Mouse (Mus musculus) Muller cell, postnatal 12 days (primary cell): ENCODE data around the gene Prkag2.
"Not testable (repeated sequence)": the region's sequence is repeated elsewhere in the genome, so short reads cannot be mapped to it uniquely, and the experiment has no call there.

Experiments
- DNase-seq: peaks from one replicate; pipeline ENCODE4 v3.0.0-alpha.2; 2015; ENCODE audit errors: inconsistent ontology term

Prkag2 gene

DNA sequence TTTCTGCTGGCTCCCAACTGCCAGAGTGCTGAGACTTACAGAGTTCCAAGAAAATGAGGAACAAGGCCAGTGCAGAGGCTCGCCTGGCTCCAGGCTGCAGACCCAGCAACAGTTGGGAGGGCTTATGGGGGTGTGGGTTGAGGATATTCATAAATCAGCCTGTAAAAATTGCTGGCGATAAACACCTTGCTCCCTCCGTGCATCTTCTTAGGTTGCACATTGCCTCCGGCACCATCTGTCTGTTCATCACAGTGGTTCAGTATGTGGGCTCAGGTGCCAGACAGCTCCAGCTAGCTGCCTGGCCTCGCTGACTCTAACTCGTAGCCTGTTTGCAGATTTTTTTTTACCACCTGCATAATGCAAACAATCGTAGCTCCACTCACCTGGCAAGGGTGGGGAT, 13.4 kb downstream of the Prkag2 start:
- no peak for DNase-seq

DNA sequence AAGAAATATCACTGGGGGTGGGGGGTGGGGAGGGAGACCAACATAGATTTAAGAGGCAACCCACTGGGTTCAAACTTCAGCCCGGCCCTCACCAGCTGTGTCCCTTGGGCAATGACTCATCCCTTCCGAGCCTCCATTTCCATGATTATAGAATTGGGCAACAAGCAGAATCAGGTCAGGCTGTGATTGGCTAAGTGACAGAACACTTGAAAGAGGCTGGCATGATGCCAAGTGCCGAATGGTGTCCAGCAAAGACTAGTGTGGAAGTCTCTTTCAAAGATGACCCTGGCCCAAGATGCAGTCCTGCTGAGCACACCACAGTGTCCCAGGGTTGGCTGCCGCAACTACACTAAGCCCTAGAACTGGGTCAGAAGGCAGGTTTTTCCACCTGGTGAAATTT, 14.2 kb downstream of the Prkag2 start:
- DNase-seq, result peak; percentile 91

DNA sequence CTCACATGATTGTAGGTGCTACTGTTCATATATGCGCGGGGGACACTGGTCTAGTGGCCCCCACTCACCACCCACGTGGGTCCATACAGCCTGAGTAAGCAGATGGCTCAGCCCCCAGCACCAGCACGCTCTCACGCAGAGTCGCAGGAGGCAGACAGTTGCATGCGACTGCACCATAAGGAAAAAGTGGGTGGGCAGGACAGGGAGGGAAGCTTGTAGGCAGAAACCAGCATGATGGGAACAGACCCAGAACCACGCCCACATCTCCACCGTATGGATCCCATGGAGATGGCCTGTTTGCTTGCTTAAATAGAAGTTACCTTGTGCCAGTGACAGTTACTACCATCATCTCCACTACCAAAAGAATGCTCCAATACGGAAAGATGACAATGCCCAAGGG, 15.3 kb downstream of the Prkag2 start:
- no peak for DNase-seq

DNA sequence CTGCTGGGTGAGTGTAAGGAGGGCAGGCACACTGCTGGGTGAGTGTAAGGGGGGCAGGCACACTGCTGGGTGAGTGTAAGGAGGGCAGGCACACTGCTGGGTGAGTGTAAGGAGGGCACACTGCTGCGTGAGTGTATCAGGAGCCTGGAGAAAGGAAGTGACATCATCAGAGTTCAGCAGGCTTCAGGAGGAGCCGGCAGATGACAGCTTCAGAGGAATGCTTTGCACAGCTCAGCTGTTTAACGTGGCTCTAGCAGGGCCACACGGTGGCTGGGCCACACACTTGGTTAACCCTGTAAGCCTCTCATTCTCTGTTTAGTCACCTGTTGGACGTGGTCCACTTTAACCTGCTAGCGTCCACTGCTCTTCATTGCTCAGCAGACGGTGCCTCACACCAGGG, 16.6 kb downstream of the Prkag2 start:
- DNase-seq, result no peak

DNA sequence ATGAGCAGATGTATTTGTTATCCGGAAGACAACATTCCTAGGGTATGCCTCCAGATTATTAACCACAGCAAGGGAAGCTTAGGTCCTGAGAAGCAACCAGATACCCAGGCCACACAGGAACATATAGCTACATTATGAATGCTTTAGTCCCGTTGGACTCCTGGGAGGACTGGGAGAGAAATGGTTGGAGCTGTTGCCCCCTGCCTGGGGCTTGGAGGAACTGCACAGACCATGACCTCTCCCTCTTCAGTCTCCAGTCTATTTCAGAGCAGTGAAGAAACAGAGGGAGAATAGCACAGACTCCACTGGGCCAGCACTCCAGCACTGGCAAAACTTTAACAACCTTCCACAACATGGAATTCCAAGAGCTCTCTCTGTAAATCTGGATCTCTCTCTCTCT, 17.9 kb downstream of the Prkag2 start:
- DNase-seq, result no peak

DNA sequence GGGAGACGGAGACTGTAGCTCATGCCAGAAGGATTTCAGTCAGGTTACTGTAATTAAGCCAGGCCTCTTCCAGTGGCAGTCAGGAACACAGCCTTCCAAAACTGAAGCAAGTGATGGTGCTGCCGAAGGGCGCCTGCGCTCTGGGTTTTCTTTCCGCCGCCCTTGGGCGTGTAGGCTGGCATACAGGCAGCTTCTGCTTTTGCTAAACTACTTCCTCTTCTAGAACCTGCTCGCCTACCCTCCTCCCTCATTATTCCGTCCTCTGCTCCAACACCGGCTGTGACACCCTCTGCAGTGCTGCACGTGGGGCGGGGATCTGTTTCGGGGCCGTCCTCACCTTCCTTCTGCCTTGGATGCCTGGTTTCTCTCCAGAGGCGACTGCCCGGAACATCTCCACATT, 18.9 kb downstream of the Prkag2 start:
- DNase-seq, result no peak

DNA sequence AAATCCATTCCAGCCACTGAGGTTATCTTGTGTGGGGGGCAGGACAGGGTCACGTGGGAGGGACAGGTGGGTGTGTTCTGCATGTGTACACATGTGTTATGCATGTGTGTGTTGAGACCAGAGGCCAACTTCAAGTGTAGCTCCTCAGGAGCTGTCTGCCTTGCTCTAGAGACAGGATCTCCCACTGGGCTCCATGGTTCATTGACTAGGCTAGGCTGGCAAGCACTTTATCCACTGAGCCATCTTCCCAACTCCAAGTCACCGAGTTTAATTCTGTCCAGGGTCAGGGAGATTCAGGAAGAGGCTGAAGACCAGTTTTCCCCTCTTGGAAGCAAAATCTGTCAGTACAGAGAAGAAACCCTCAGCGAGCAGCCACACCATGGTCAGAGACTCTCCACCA, 19.4 kb downstream of the Prkag2 start:
- no peak for DNase-seq

DNA sequence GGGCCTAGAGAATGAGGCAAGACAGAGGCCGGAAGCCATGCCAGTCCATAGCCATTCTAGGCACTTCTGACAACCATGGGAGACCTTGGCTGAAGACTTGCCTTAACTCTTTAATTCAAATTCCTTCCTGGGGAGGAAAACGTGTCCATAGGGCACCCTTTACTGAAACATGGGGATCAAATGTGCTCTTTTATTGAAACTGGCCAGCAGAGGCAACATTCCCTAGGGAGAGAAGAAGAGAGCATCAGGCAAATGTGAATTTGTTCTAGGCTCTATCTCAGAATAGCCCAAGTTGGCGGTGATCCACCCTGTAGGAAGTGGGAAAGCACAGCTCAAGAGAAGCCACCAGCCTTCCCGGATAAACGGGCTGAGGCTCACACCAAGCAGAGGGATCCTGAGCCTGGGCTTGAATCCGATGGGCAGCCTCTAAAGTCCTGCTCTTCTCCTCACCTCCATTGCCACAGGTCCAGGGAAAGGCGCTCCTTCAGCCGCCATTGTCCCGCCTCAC, 19.9 kb downstream of the Prkag2 start:
- DNase-seq, result no peak

DNA sequence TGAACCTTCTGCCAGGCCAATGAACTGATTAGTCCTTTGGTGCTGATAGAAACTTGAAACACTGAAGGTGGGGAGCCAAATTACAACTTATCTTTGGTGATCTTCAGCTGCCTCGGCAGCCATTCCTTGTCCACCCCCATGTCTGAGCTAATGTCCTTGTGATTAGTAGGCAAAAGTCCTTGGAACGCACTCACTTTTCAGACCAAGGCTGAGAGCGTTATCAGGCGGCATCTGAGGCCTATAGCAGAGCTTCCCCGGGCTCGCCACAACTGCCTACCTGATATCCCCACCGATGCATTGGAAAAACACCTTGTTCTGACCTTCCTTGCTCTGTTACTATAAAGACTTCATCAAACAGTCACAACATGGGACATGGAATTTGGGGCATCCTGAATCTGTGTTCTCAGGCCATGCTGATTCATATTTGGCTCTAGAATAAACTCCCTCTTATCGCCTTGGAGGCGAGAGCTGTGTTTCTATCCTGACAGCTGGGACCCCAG, 20.6 kb downstream of the Prkag2 start:
- DNase-seq, result no peak

DNA sequence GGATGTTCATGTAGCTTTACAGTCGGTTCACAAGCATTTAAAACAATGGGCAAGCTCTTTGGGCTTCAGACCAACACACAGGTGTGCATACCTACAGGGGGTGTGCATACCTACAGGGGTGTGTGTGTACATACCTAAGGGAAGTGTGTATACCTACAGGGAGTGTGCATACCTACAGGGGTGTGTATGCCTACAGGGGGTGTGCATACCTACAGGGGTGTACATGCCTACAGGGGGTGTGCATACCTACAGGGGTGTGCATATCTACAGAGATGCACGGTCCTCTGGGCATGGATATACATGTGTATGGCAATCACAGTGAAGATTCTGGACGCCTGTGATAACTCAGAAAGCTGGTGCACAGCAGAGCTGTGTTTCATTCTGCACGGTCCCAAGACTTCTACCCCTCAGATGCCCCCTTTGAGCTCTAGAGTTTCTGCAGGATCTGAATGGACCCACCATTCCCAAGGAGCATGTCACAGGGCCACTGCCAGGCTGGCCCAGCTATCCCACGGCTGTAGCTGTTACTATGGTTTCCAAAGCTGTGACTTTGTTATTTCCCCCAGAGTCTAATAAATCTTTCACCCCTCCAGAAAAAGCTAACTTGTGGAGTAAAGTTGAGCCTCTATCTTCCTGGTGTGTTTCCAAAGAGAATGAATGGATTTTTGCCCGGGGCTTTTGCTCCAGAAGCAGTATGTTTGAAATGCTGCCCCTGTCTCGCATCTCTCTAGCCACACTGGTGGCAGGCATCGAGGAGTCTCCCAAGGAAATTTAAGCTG, 22.4 kb downstream of the Prkag2 start:
- DNase-seq, result no peak

DNA sequence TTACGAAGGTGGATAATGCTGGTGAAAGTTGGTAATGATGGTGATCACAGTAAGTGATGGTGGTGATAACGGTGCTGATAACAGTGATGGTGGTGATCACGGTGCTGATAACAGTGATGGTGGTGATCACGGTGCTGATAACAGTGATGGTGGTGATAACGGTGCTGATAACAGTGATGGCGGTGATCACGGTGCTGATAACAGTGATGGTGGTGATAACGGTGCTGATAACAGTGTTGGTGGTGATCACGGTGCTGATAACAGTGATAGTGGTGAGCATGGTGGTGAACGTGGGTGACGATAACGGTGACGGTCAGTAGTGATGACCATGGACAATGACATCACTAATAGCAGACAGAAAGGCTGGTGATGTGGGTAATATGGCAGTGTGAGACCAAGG, 23.2 kb downstream of the Prkag2 start:
- DNase-seq, result not testable (repeated sequence)

DNA sequence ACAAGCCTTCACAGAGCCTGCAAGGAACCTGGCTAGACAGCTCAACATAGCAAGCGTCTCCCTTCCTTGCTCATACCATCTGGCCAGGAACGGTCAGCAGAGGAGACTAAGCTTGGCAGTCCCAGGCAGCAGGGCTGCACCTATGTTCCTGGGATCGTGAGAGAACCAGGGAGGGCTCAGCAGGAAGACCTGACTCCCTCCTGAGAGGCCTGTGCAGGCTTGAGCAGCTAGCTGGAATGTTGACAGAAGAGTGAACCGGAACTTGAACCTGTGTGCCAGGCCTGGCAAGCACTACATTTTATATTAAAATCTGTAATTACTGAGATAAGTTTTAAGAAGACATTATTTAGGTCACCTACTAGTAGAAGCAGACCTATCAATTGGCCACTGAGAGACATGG, 24.8 kb downstream of the Prkag2 start:
- DNase-seq, result no peak

DNA sequence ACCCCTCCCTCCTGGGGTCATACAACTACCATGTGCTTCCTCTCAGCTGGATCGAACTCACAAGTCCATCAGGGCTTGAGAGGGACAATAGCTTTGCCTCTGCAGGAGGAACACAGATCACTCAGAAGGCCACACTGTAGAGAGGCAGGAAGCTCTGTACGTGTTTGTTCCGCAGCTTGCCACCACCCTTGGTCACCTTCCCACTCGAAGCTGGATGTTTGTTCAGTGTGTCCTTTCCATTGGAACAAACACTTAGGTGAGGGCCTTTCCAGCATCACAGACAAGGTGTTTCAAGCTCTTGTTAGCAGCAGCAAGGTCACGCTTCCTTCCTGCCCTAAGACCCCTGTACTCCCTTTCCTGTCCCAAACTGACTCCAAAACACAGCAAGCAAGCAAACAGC, 30.6 kb downstream of the Prkag2 start:
- DNase-seq, result no peak

DNA sequence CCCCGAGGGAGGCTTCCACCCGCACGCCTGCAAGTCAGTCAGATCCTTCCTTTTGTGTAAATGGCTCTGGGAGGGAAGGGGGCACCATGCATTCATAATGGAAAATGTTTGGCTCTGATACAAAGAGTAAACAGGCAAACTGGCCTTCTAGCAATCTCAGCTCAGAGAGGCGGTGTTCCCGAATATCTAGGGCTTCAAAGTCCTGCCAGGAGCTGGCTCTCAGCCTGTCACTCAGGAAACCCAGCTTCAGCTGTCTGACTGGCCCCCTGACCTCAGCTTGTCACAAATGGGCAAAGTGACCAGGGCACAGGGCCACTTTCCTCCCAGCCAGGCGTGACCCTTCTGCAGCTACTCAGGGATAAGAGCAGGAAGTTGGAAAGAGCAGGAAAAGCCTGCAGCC, 33.3 kb downstream of the Prkag2 start:
- DNase-seq, result peak; percentile 67

DNA sequence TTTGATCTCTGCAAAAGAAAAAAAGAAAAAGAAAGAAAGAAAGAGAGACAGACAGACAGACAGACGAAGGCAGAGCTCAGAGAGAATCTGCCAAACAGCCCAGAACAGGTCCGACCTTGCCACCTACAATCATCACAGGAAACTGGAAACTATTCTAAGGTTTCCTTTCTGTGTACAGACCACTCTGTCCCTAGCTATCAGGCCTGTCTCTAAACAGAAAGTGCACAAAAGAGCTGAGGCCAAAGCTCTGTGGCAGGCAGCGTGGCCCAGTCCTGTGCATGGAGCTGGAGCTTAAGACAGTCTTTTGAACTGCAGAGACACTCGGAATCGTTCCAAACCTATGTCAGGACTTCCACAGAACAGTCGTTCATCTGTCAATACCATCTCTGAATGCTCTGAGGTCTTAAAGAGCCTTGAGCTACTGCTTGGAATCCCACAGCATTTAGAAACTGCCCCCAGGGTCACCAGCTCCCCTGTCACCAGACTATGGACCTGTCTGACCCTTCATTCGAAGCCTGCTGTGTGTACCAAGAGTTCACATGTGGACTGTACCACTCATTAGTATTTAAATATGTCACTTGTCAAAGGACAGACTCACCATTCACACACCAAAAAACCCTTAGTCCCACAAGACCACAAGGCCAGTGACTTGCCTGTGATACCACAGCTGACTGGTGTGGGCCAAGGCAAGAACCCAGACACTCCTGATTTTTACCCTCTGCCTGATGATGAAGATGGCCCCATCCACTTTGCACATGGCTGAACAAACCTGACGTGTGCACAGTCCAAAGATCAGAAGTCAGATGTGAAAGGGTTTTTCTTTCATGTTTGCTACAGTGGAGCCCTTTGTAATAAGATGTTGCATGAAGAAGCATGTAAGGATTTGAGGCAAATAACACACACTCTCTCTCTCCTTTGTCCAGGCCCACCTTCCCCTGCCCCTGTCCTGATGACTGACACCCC, 35.9 kb downstream of the Prkag2 start:
- DNase-seq, result no peak

DNA sequence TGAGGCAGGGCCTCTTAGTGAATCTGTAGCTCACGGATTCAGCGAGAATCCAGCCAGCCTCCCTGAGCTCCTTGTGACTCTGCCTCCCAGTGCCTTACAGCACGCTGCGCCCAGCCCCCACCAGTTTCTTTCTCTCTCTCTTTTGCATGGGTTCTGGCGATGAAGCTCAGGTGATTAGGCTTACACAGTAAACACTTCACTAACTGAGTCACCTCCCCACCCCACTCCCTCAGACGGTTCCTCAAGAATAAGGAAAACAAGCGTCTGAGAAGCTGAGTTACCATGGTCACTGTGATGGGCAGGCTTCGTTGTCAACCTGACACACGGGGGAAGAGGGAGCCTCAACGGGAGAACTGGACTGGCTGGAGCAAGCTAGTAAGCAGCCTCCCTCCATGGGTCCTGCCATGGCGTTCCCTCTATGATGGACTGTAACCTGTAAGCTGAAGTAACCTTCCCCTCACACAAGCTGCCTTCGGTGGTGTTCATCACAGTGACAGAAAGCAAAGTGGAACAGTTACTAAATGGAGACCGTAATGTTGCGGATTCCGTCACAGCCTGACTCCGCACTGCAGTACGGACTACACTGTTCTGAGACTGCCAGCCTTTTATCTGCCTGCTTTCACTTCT, 37.8 kb downstream of the Prkag2 start:
- no peak for DNase-seq

DNA sequence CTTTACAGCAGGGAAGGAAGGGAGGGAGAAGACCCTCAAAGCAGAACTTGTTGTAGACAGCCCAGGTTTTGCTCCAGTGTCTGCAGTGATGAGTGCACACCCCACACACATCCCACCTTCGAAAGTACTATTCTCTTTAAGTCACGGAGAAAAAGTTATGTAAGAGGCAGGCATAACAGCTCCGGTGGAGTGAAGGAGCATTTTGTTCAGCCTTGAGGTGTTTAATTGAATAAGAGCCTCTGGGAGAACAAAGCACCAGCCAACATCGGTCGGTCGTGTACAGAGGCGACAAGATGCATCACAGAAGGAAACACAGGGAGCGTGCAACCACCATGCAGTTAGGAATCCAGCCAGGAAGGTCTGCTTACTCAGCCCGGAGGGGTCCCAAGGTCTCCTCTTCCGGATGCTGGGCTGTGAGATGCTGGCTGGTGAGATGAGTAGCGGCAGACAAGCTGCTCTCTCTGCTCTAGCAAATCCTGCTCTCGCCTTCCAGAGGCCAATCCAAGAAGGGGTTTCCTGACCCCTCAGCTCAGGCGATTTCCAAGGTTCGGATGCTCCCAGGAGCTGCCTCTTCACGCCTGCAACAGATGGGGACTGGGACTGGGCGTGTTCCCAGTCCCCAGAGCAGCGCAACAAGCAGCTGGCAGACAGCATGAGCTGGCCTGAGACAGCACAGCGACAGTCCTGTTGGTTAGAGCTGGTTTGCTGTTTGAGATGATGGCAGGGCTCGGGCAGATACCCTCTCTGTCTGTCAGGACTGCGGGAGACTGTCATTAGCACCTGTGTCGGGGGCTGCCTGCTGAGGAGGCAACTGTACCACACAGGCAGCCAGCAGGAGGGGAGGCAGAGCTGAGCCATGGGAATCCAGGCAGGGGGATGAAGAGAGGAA, 41.3 kb downstream of the Prkag2 start:
- peak; percentile 38 for DNase-seq

DNA sequence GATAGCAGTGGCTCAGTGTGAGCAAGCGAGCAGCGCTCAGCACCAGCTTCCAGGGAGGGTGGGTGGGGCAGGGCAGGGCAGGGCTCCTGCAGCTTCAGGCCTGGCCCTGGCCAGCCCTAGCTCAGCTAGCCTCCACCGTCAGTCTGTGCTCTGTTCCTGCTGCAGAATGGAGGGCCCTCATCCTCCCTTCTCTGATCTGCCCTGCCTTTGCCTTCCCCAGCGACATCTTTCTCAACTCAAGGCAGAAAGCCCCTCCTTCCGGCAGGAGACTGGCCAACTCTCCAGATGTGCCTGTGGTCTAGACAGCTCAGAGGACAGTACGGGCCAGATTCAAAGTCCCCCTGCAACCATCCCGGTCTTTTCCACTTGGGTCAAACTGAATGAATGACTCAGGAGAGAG, 42.0 kb downstream of the Prkag2 start:
- no peak for DNase-seq

DNA sequence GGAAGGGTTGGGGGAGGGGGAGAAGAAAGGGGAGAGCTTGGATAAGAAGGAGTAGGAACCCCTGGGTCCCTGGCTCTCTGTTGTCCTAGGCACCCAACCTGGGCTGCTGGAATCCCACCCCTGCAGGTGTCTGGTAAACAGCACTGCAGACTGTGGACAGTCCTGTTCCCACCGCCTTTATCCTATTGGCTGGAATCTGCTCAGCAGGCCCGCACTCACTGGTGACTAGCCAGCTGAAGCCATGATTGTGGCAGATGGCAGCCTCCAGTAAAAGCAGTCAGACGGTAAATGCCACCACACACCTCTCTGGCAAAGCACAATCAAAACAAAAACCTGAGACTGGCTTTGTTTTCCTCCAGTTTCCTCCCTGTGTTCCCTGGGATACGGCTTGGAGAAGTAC, 45.2 kb downstream of the Prkag2 start:
- DNase-seq, result no peak

DNA sequence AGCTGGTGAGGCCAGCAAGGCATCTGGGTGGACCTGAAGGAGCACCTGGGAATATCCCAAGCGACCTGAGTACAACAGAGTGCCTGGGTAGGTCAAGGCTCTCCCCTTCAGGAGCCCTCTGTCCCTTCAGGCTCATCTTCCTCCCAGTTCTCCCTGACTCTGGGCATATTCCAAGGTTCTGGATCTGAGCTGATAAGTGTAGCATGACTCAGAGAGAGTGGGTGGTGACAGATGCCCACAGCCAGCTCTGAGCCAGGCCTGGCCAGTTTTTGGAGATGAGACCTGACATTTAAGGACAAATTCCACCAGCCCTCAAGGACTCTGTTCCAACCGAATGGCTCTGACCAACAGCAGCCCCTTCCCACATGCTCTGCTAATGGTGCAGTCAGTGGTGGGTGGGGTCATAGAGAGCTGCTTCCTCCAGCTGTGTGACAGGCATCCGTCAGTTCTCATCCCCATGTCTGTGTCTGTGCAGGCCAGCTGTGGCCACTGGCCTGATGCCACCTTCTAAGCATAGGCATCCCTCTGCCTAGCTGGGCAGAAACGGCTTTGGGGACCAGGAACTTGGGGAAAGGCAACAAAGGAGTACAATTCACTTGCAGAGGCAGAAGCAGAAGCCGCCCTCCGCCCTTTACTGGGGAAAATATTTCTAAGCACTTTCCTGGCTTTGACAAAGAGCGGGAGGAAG, 46.3 kb downstream of the Prkag2 start:
- peak; percentile 69 for DNase-seq
